Mouse (Mus musculus) yolk sac, embryonic 10.5 days (tissue): ENCODE results near the gene C530008M17Rik.

ENCODE experiments used
- DNase-seq: peaks from one replicate; pipeline ENCODE4 v3.0.0-alpha.2; 2017; ENCODE audit warnings: low spot score

Gene C530008M17Rik

DNA sequence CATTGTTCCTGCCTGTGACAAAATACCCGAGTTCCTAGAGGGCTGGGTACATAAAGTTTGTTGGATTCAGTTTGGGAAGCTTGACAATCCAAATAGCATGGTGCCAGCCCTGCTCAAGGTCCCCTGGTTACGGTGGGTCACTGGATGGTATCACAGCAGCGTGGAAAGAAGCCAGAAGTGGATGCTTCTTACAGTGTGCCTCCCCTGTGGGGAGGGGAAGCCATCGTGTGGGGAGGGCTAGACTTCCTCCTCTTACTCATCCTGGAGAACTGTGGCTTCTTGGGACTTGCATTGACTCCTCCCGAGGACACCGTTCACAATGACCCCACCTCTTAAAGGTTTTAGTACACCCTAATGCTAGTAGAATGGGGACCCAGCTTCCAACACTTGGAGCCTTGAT, 183.5 kb downstream of the C530008M17Rik start:
- DNase-seq, result no peak

- no peak for DNase-seq
These were observed 185.5 kb downstream of the C530008M17Rik start for GRCm38 (mm10) chr5:76841859-76842258.

- peak; percentile 32 for DNase-seq
These were observed 187.1 kb downstream of the C530008M17Rik start for GRCm38 (mm10) chr5:76843448-76843847.

DNA sequence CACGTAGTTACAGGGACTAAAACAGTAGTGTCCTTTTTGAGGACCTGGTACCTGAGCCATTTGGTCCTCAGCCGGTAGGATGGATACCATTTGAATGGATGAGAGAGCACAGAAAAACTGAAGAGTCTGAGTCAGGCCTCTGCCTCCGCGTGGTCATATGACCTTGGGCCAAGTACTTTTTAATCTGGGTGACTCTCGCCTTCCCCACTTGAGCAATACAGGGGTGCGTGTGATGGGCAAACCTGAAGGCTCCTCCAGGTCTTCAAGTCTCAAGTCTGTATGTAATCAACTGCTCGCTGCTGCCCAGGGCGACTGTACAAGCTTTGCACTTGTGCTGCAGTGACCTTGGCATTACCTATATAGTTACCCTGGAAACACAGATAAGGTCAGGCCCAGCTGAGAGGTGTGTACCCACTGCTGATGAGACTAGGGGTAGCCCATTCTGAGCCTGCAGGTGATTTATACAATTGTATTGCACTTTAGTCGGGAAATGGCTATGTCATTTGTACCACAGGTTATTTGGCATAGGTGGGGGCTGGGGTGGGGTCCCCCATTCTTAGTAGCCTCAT, 187.6 kb downstream of the C530008M17Rik start:
- DNase-seq, result no peak

- no peak for DNase-seq
These were observed 188.4 kb downstream of the C530008M17Rik start for GRCm38 (mm10) chr5:76844618-76845186.

- DNase-seq, result no peak
These were observed 190.8 kb downstream of the C530008M17Rik start for GRCm38 (mm10) chr5:76847106-76847505.

DNA sequence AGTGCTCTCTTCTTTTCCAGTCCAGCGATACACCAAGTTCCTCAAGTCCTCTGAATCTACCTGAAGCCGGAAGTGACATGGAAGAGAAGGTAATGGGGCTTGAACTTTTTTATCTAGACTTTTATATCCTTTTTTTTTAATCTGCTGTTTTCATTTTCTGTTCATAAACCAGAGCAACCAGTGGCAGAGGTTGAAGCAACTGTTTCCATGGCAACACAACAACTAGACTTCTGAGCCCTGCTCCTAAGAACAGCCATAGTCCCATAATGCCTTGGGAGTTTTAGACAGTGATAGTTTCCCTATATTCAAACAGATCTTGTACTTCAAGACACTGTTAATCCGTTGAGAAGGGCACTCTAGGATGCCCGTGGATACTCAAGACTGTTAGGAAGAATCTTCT, 195.0 kb downstream of the C530008M17Rik start:
- DNase-seq, result no peak

- peak; percentile 64 for DNase-seq
These were observed 197.2 kb downstream of the C530008M17Rik start for GRCm38 (mm10) chr5:76853549-76853948.

DNA sequence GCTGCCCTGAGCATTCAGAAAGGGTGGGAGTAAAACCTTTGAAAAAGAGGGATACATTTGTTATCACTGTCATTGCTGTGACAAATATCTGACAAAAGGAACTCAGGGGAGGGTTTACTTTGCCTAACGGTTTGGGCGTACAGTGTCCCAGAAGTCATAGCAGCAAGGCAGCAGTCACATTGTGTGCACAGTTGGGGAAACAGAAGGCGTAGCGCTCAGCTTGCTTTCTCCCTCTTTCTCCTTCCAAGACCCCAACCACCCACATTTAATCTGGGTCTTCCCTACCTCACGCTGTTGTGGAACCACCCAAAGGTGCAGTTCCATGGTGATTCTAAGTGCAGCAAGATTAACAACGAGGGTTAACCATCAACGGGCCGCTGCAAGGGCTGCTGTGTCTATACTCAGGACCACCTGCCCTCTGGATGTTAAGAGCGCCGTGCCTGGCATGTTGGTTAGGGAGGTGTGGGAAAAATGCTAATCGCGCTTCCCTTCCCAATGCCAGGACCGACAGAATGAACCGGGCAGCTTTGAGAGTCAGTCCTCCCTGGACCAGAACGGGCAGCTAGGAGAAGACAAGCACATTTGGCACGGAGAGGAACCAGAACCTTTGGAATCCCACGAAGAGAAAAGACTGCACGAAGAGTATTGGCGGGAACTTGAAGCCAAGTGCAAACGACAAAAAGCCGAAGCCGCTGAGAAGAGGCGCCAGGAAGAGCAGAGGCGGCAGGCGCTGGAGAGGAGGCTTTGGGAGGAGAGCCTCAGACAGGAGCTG, 199.7 kb downstream of the C530008M17Rik start:
- DNase-seq, result no peak

DNA sequence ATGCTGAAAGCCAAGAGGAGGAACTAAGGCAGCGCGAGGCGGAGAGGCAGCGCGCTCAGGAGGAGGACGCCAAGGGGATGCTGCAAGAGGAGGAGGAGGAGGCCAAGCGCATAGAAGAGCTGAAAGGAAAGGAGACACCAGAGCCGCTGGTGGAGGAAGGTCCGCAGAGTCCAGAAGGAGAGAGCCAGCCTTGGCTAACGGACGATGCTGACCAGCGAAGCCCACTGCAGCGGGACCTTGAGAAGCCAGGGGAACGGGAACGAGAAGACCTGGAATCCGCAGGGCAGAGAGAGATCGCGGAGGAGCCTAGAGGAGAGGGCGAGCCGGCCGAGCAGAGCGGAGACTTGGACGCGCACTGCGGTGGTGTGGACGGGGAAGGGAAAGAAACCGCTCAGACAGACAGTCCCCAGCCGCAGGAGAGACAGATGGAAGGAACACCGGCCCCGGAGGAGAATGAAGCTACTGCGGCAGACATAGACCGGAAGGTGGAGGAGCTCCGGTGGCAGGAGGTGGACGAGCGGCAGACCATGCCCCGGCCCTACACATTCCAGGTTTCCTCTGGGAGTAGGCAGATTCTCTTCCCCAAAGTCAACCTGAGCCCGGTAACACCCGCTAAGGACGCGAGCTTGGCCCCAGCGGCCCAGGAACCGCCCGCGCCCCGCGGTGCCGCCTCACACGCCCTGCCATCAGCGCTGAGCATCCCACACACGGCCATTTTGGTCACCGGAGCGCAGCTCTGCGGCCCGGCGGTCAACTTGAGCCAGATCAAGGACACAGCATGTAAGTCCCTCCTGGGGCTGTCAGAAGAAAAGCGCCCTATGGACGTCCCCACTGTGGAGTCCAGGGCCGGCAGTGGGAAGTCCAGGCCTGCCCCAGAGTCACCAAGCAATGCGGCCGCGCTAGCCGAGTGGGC, 201.0 kb downstream of the C530008M17Rik start:
- DNase-seq, result no peak

DNA sequence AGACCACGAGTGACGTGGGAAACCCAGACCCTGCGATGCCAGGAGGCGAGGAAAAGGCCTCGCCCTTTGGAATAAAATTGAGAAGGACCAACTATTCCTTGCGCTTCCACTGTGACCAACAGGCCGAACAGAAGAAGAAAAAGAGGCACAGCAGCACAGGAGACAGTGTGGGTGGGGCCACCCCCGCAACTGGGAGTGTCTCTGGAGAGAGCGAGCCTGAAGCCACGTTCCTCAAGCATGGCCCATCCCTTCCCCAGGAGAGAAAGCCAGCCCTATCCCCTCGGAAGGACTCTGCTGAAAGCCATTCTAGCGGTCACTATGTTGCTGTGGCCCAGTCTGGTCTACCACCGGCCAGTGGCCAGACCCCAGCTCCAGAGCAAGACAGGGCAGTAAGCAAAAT, 202.1 kb downstream of the C530008M17Rik start:
- DNase-seq, result no peak

GRCm38 (mm10) chr5:76866819-76867218, 210.5 kb downstream of the C530008M17Rik start:
- DNase-seq, result peak; percentile 9

DNA sequence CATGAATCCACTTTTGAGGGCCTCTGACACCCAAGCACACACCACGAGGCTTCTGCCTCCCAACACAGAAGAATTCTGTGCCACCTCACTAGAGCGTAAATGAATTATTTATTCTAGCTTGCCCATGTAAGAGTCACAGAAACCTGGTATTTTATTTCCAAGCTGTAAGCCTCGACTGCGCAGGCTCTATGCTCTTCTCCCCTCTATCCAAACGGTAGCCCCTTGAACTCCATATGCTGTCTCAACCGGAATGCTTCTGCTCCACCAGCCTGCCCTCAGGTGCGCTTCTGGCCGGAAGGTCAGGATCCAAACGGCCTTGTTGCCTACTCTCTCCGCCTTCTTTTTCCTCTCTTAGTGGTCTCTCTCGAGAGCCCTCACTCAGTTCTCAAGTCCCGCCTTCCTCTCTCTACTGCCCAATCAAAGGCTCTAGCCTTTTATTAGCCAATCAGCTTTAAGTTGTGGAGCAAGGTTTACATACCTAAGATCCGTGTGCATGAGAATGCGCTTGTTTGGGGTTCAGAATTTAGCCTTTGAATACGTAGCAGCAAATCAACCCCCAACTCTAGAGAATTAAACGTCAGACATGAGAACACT, 212.5 kb downstream of the C530008M17Rik start:
- peak; percentile 83 for DNase-seq

GRCm38 (mm10) chr5:76869553-76869952, 213.2 kb downstream of the C530008M17Rik start:
- DNase-seq, result no peak

- no peak for DNase-seq
These were observed 219.9 kb downstream of the C530008M17Rik start for GRCm38 (mm10) chr5:76876106-76876758.

GRCm38 (mm10) chr5:76884107-76884506, 227.8 kb downstream of the C530008M17Rik start:
- DNase-seq, result no peak

DNA sequence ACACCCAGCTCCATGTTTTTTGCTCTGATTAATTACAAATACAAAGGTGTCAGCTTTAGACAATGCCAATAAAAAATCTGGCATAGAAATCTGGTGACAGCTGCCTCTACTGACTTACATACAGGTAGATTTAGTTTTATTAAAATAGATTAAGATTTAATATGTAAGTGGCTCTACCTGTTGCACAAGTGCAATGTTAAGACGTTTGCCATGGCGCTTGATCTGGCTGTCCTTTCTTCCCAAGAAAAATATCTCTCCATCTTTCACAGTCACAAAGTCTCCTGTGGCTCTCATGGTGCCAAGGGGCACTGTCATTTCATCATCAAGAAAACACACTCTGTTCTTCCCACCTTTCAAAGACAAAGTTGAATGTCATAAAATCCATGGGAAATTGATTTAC, 230.7 kb downstream of the C530008M17Rik start:
- DNase-seq, result no peak

DNA sequence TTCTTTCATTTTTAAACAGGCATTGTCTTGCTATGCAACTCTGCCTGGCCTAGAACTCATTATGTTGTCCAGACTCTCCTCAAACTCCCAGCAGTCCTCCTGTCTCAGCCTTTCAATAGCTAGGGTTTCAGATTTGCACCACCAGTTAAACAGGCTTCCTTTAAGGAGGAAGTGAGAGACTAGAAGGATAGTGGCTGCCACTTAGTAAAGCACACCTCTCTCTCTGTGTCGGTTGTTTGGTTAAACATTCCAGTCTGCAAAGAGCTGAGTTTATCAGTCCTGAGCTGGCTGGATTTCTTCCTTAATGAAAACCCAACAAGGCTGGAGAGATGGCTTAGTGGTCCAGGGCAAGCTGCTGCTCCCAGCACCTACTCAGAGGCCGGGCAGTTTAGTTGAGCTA, 236.3 kb downstream of the C530008M17Rik start:
- DNase-seq, result no peak

GRCm38 (mm10) chr5:76893084-76893483, 236.8 kb downstream of the C530008M17Rik start:
- DNase-seq, result no peak

DNA sequence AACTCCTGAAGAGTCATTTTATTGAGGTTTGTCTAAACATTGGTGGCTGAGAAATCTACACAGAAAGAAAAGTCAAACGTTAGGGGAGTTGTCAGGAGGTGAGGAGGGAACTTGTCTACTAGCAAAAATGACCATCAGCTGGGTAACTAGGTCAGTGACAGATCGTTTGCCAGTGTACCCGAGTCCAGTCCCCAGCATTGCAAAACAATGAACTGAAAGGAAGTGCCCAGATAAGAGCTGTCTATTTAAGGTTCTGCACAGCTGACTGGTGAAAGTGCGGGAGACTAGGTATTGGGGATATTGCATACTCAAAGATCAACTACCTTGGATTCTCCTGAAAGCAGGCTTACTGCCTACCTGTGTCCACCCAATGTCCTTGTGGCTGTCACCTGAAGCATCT, 245.8 kb downstream of the C530008M17Rik start:
- no peak for DNase-seq

GRCm38 (mm10) chr5:76904713-76905404, 248.5 kb downstream of the C530008M17Rik start:
- DNase-seq, result no peak
